Mouse (Mus musculus) olfactory bulb, adult 2 months (tissue): ENCODE results near the gene Bcr.

ENCODE experiments used
- CTCF ChIP-seq: fragments of 200-500 bp; IDR thresholded peaks from 2 replicates; pipeline ENCODE4 v1.5.1; 2012; ENCODE audit warnings: low read depth, mild to moderate bottlenecking, low read length, moderate library complexity; ENCODE audit not compliant: insufficient read depth
- POLR2A ChIP-seq: fragments of 200-500 bp; IDR thresholded peaks from 2 replicates; pipeline ENCODE4 v1.6.1; 2012; ENCODE audit warnings: mild to moderate bottlenecking, low read depth, low read length, moderate library complexity; ENCODE audit not compliant: insufficient read depth

DNA sequence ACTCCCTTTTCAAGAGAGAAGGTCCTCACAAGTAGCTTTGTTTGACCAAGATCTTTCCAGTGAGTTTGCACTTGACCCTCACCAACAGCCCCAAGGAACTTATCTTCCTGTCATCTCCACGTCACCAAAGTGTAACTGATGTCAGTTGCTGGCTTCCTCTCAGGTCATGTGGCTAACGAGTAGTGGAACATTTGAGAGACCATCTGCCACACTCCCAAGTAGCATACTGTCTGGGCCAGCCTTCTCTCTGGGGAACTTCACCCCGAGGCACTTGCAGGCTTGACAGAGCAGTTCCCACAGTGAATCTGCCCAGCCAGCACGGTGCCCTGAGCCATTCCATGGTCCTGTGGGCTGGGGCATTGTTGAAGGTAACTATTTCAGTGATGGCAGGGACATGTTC lies 65.2 kb downstream of the Bcr start:
- TF ChIP-seq POLR2A: no peak
- no peak for TF ChIP-seq CTCF
